Comparison of ENCODE assay signal across 8 mouse cellular contexts in the genomic region with DNA sequence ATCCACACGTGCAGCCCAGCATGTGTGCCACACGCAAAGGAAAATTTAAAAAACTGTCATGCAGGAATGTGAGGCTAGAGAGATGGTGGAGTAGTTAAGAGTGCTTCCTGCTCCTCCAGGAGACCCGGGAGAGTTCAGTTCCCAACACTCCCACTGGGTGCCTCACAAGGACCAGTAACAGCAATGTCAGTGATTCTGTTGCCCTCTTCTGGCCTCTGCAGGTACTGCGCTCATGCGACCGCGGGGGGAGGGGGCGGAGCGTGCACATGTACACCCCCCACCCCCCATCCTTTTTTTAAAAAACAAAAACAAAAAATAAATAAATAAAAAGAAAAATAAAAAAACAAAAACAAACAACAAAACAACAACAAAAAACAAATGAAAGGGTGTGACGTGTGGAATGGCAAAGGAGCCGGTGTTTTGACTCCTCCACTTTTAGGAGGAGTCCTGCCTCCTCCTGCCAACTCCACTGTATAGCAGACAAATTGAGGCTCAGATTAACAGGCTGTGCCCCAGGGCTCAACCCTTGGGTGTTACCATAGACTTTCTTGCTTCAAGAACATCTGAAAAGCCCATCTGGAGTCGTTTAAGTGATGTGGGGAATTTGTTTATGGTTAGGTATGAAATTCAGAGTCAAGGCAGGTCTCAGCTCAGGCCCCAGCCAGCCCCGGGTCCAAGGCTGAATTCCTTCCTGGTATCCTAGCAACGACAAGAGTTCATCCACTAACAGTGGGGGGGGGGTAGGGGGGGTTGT. TPM values are rescaled to one million over a fixed set of nuclear protein-coding genes. Genes with fewer than 3 reads are reported as not detected.
DNase-seq lines count a peak whose midpoint lies in the region; ATAC-seq and TF ChIP-seq lines count a peak whose summit lies in the region.

No protein-coding gene starts in this region.

- H3K27ac ChIP-seq in heart, postnatal 0 days (ENCODE audit: low read depth), result no peak overlapping the region

- peak; percentile 33 for DNase-seq in cerebellum, adult 11 months
- peak; percentile 81 for DNase-seq in adipocyte (ENCODE audit: low spot score)
- peak; percentile 82 for DNase-seq in embryo, embryonic 11 days
- DNase-seq in heart, postnatal 0 days (ENCODE audit: low spot score), result peak; percentile 61
- peak; percentile 46 for DNase-seq in left cerebral cortex, adult 11 months (ENCODE audit: low spot score)
- DNase-seq in spleen, postnatal 4 days (ENCODE audit: low spot score in 2 of 2), result peak; percentile 50 to 82

- H3K36me3 ChIP-seq in heart, postnatal 0 days (replicated peaks; ENCODE audit: control insufficient read depth, insufficient read depth, low read length), result no peaks in the 10 kb centered on the region

- no peaks in the 10 kb centered on the region for H3K9me3 ChIP-seq in heart, postnatal 0 days (replicated peaks; ENCODE audit: control insufficient read depth, low read length)

- no peak for ATAC-seq in cerebellum, adult (ENCODE audit: insufficient number of reproducible peaks, low FRiP score, low TSS enrichment)
- peak; percentile 62; the same call in 1 of the 2 replicates for ATAC-seq in heart, postnatal 0 days (ENCODE audit: insufficient read depth, low read depth)
- peak; percentile 48; the same call in 1 of the 2 replicates for ATAC-seq in megakaryocyte-erythroid progenitor cell, adult 5-6 weeks (replicated peaks; ENCODE audit: low FRiP score, low TSS enrichment, poor library complexity, severe bottlenecking)

- H3K4me2 ChIP-seq in heart, postnatal 0 days (ENCODE audit: low read depth, low read length), result no peak overlapping the region

- 11% methylated on average over 14 of the region's 14 CpGs for WGBS in heart, postnatal 0 days

- H3K4me1 ChIP-seq in heart, postnatal 0 days (ENCODE audit: control insufficient read depth, insufficient read depth), result no peaks in the 10 kb centered on the region

- H3K9ac ChIP-seq in heart, postnatal 0 days (replicated peaks; ENCODE audit: low read depth, low read length), result no peak overlapping the region

- peak; percentile 93 for TF ChIP-seq CTCF in heart, postnatal 0 days (IDR thresholded peaks at IDR 0.05; ENCODE audit: low read depth)

- no peaks in the 10 kb centered on the region for H3K27me3 ChIP-seq in heart, postnatal 0 days (ENCODE audit: control insufficient read depth, insufficient read depth, low read length)

- no peak for TF ChIP-seq EP300 in heart, postnatal 0 days (IDR thresholded peaks at IDR 0.05; ENCODE audit: low read depth)

- no peak overlapping the region for H3K4me3 ChIP-seq in heart, postnatal 0 days (ENCODE audit: low read depth, low read length)

RNA-seq across cellular contexts. Expression of gene Clpsl2, which starts 4.0 kb away (rescaled TPM):
- total RNA-seq in heart, postnatal 0 days (2014; rRNA removed; ENCODE audit: low replicate concordance), result not detected in 2 replicates
- polyA plus RNA-seq in heart, postnatal 0 days (2015; fragmentation: Nextera tagmentation; extraction: Ambion mirVana), result not detected in 2 replicates
- total RNA-seq in megakaryocyte-erythroid progenitor cell, adult 5-6 weeks (2014; fragmentation: Nextera tagmentation), result not detected in 2 replicates
- total RNA-seq in megakaryocyte-erythroid progenitor cell, adult 5-6 weeks (2017), result not detected in 2 replicates

RNA-seq across cellular contexts. Expression of gene Clps, which starts 7.3 kb away (rescaled TPM):
- total RNA-seq in heart, postnatal 0 days (2014; rRNA removed; ENCODE audit: low replicate concordance), result not detected in 2 replicates
- not detected in 2 replicates for polyA plus RNA-seq in heart, postnatal 0 days (2015; fragmentation: Nextera tagmentation; extraction: Ambion mirVana)
- not detected in 2 replicates for total RNA-seq in megakaryocyte-erythroid progenitor cell, adult 5-6 weeks (2014; fragmentation: Nextera tagmentation)
- total RNA-seq in megakaryocyte-erythroid progenitor cell, adult 5-6 weeks (2017), result not detected in 2 replicates

RNA-seq across cellular contexts. Expression of gene Lhfpl5, which starts 22.2 kb away (rescaled TPM):
- total RNA-seq in heart, postnatal 0 days (2014; rRNA removed; ENCODE audit: low replicate concordance), result not detected in 2 replicates
- 0.07 and 0.10 TPM in 2 replicates for polyA plus RNA-seq in heart, postnatal 0 days (2015; fragmentation: Nextera tagmentation; extraction: Ambion mirVana)
- not detected in 2 replicates for total RNA-seq in megakaryocyte-erythroid progenitor cell, adult 5-6 weeks (2014; fragmentation: Nextera tagmentation)
- not detected in 2 replicates for total RNA-seq in megakaryocyte-erythroid progenitor cell, adult 5-6 weeks (2017)

RNA-seq across cellular contexts. Expression of gene Armc12, which starts 22.6 kb away (rescaled TPM):
- not detected in 2 replicates for total RNA-seq in heart, postnatal 0 days (2014; rRNA removed; ENCODE audit: low replicate concordance)
- polyA plus RNA-seq in heart, postnatal 0 days (2015; fragmentation: Nextera tagmentation; extraction: Ambion mirVana), result not detected in 2 replicates
- not detected in 2 replicates for total RNA-seq in megakaryocyte-erythroid progenitor cell, adult 5-6 weeks (2014; fragmentation: Nextera tagmentation)
- not detected in 2 replicates for total RNA-seq in megakaryocyte-erythroid progenitor cell, adult 5-6 weeks (2017)

RNA-seq across cellular contexts. Expression of gene Fkbp5, which starts 35.9 kb away (rescaled TPM):
- 19.4 and 37.3 TPM in 2 replicates for total RNA-seq in heart, postnatal 0 days (2014; rRNA removed; ENCODE audit: low replicate concordance)
- polyA plus RNA-seq in heart, postnatal 0 days (2015; fragmentation: Nextera tagmentation; extraction: Ambion mirVana), result 7.6 and 8.3 TPM in 2 replicates
- 19.8 and 32.3 TPM in 2 replicates for total RNA-seq in megakaryocyte-erythroid progenitor cell, adult 5-6 weeks (2014; fragmentation: Nextera tagmentation)
- 19.9 and 25.1 TPM in 2 replicates for total RNA-seq in megakaryocyte-erythroid progenitor cell, adult 5-6 weeks (2017)
